Mouse (Mus musculus): Measurements from ENCODE around the gene Cdk14. TPM values are rescaled to one million over a fixed set of nuclear protein-coding genes. Genes with fewer than 3 reads are reported as not detected.

Gene Cdk14
- polyA plus RNA-seq, 2 experiments, result 0.68 to 1.4 TPM

DNA sequence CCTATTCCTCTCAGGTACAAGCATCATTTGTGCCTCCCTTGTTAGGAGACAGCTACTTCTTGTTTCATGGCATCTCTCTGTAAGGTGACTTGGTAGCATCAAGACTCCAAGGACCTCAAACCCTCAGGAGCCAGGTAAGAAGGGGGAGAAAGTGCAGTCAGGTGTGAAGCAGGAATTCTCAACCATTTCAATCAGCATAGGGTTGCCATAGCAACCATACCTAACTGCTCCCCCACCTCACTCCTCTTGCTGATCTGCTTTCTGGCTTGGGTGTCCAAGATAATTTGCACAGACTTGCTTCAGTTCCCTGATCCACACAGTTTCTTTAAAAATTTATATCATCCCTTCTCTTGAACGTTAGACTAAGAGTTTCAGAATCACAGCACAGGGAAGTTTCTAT is 595.9 kb downstream of the Cdk14 start:
- Histone ChIP-seq H3K27ac (no peak overlapping the region), H3K4me1 (replicated peaks; ENCODE audit: control insufficient read depth in 2 of 2, insufficient read depth in 2 of 2, low read length in 1 of 2) (no peaks in the 10 kb centered on the region), H3K27me3 (ENCODE audit: control insufficient read depth, insufficient read depth, low read length) (no peaks in the 10 kb centered on the region), H3K36me3 (replicated peaks; ENCODE audit: control insufficient read depth, insufficient read depth, low read depth) (no peaks in the 10 kb centered on the region), H3K4me2 (ENCODE audit: low read depth) (no peak overlapping the region), H3K9ac (replicated peaks) (no peak overlapping the region), H3K4me3 (ENCODE audit: insufficient read depth in 1 of 2, low read depth in 2 of 2, low read length in 2 of 2) (no peak overlapping the region), H3K9me3 (ENCODE audit: control insufficient read depth, low read length) (no peaks in the 10 kb centered on the region)
- 43% methylated on average over 1 of the region's 1 CpGs for WGBS (ENCODE audit: insufficient replicate concordance)
- ATAC-seq (ENCODE audit: insufficient read depth) (no peak), DNase-seq (ENCODE audit: low read depth in 3 of 3, low spot score in 3 of 3) (no peak)
- TF ChIP-seq EP300 (IDR thresholded peaks at IDR 0.05; ENCODE audit: low read depth), result no peak
- no peak for TF ChIP-seq CTCF (IDR thresholded peaks at IDR 0.05; ENCODE audit: low read depth)

DNA sequence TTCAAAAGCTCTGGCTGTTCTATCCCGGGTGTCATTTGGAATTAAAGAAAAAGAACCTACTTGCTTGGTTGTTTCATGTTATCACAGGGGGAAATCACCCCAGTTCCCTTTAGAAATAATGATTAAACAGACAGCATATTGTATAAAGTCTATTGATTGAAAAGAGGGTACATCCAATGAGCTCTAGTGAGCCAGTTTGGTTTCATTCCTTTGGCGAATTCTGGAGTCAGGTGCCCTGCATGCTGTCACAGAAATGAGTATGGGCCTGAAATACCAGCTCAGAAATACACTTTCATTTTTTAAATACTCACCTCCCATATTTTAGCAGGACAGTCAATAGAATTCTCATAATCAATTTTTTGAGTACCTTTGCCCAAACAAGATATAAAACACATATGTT is 598.1 kb downstream of the Cdk14 start:
- no peak for DNase-seq (ENCODE audit: low read depth in 3 of 3, low spot score in 3 of 3)
- Histone ChIP-seq H3K4me3 (ENCODE audit: insufficient read depth in 1 of 2, low read depth in 2 of 2, low read length in 2 of 2) (no peak overlapping the region), H3K9ac (replicated peaks) (no peak overlapping the region), H3K9me3 (ENCODE audit: control insufficient read depth, low read length) (no peaks in the 10 kb centered on the region), H3K4me1 (replicated peaks; ENCODE audit: control insufficient read depth in 2 of 2, insufficient read depth in 2 of 2, low read length in 1 of 2) (no peaks in the 10 kb centered on the region), H3K27me3 (ENCODE audit: control insufficient read depth, insufficient read depth, low read length) (no peaks in the 10 kb centered on the region), H3K27ac (no peak overlapping the region), H3K36me3 (replicated peaks; ENCODE audit: control insufficient read depth, insufficient read depth, low read depth) (no peaks in the 10 kb centered on the region), H3K4me2 (ENCODE audit: low read depth) (no peak overlapping the region)
- TF ChIP-seq EP300 (IDR thresholded peaks at IDR 0.05; ENCODE audit: low read depth), result no peak
- no peak for TF ChIP-seq CTCF (IDR thresholded peaks at IDR 0.05; ENCODE audit: low read depth)
- ATAC-seq (ENCODE audit: insufficient read depth), result no peak
- WGBS (ENCODE audit: insufficient replicate concordance), result 40% methylated on average over 2 of the region's 2 CpGs

DNA sequence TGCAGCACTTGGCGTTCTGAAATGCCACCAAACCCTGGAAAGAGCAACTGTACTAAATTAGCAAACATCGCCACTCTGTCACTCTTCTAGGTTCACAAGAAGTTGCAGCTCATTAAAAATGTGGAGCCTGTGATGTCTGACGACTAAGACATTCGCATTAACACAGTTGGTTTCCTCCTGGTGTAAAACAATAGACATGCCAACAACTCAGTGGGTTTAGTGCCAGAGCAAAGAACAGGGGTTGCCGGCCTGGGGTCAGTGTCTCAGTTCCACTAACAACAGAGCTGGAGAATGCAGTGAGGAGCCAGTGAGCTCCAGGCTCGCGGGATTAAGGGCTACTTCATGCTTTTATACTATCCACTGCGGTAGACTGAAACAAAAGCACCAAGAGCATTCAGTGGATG is 598.7 kb downstream of the Cdk14 start:
- no peak for DNase-seq (ENCODE audit: low read depth in 3 of 3, low spot score in 3 of 3)
- Histone ChIP-seq H3K9me3 (ENCODE audit: control insufficient read depth, low read length) (no peaks in the 10 kb centered on the region), H3K4me1 (replicated peaks; ENCODE audit: control insufficient read depth in 2 of 2, insufficient read depth in 2 of 2, low read length in 1 of 2) (no peaks in the 10 kb centered on the region), H3K9ac (replicated peaks) (no peak overlapping the region), H3K27ac (no peak overlapping the region), H3K36me3 (replicated peaks; ENCODE audit: control insufficient read depth, insufficient read depth, low read depth) (no peaks in the 10 kb centered on the region), H3K4me2 (ENCODE audit: low read depth) (no peak overlapping the region), H3K27me3 (ENCODE audit: control insufficient read depth, insufficient read depth, low read length) (no peaks in the 10 kb centered on the region), H3K4me3 (ENCODE audit: insufficient read depth in 1 of 2, low read depth in 2 of 2, low read length in 2 of 2) (no peak overlapping the region)
- 44% methylated on average over 8 of the region's 8 CpGs for WGBS (ENCODE audit: insufficient replicate concordance)
- no peak for ATAC-seq (ENCODE audit: insufficient read depth)
- TF ChIP-seq CTCF (IDR thresholded peaks at IDR 0.05; ENCODE audit: low read depth), result no peak

DNA sequence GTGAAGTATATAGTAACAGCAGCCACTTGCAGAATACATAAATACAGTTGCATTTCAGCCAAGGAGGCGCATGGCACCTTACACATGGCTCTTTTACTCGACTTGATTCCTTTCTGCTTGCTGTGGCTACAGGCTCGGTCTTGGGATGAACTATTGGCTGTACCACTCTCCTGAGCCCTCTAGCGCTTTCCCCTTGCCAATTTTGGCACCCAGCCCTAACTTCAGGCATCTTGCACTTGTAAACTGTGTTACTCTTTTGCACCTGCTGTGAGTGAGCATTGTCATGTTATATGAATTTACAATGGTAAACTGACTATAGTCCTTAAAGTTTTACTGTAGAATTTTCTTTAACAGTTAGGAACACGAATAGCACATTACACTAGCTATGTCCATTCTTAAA is 603.1 kb downstream of the Cdk14 start:
- no peak for ATAC-seq (ENCODE audit: insufficient read depth)
- no peak overlapping the region for H3K9ac ChIP-seq (replicated peaks)
- no peak for TF ChIP-seq EP300 (IDR thresholded peaks at IDR 0.05; ENCODE audit: low read depth)
- no peak for TF ChIP-seq CTCF (IDR thresholded peaks at IDR 0.05; ENCODE audit: low read depth)
- 47% methylated on average over 5 of the region's 5 CpGs for WGBS (ENCODE audit: insufficient replicate concordance)
- no peaks in the 10 kb centered on the region for H3K4me1 ChIP-seq (replicated peaks; ENCODE audit: control insufficient read depth in 2 of 2, insufficient read depth in 2 of 2, low read length in 1 of 2)
- H3K36me3 ChIP-seq (replicated peaks; ENCODE audit: control insufficient read depth, insufficient read depth, low read depth), result no peaks in the 10 kb centered on the region
- no peak for DNase-seq (ENCODE audit: low read depth in 3 of 3, low spot score in 3 of 3)
- H3K27ac ChIP-seq, result no peak overlapping the region
- H3K4me3 ChIP-seq (ENCODE audit: insufficient read depth in 1 of 2, low read depth in 2 of 2, low read length in 2 of 2), result no peak overlapping the region
- no peaks in the 10 kb centered on the region for H3K9me3 ChIP-seq (ENCODE audit: control insufficient read depth, low read length)
- no peak overlapping the region for H3K4me2 ChIP-seq (ENCODE audit: low read depth)
- H3K27me3 ChIP-seq (ENCODE audit: control insufficient read depth, insufficient read depth, low read length), result no peaks in the 10 kb centered on the region

DNA sequence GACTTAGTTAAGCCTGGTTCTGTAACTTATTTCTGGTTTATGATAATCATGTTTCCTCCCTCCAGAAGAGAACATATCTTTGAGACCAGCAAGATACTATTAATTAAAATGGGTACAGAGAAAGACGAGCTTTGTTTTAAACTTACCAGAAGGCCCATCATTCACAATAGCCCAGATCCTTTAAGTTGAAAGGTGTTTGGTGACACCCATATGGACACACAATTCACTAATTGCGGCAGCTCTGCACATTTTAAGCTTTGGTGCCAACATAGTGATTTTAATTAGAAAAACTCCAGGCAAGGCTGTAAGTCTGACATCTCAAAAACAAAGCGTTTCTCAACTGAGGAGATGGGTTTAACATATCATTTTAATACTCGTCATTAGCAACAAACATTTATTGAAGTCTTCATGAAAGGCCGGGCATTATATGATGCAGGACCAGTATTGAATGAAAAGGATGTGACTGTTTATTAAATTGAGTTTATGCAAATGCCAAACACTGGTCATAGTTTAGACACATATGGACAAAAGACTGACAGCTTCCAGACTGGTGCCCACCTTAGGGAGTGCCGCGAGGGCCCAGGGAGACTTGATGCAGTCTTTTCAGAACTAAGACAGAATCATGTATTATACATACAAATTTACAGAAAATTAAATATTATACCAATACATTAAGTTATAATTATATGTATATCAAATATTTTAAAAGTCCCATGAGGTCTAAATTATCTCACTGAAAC is 605.5 kb downstream of the Cdk14 start:
- TF ChIP-seq EP300 (IDR thresholded peaks at IDR 0.05; ENCODE audit: low read depth) (no peak), CTCF (IDR thresholded peaks at IDR 0.05; ENCODE audit: low read depth) (no peak)
- Histone ChIP-seq H3K4me1 (replicated peaks; ENCODE audit: control insufficient read depth in 2 of 2, insufficient read depth in 2 of 2, low read length in 1 of 2) (no peaks in the 10 kb centered on the region), H3K36me3 (replicated peaks; ENCODE audit: control insufficient read depth, insufficient read depth, low read depth) (no peaks in the 10 kb centered on the region), H3K4me2 (ENCODE audit: low read depth) (no peak overlapping the region), H3K9me3 (ENCODE audit: control insufficient read depth, low read length) (no peaks in the 10 kb centered on the region), H3K27me3 (ENCODE audit: control insufficient read depth, insufficient read depth, low read length) (no peaks in the 10 kb centered on the region), H3K27ac (no peak overlapping the region), H3K4me3 (ENCODE audit: insufficient read depth in 1 of 2, low read depth in 2 of 2, low read length in 2 of 2) (no peak overlapping the region), H3K9ac (replicated peaks) (no peak overlapping the region)
- DNase-seq (ENCODE audit: low read depth in 3 of 3, low spot score in 3 of 3) (no peak), ATAC-seq (ENCODE audit: insufficient read depth) (no peak)
- 64% methylated on average over 7 of the region's 7 CpGs for WGBS (ENCODE audit: insufficient replicate concordance)
